Mouse (Mus musculus) brain, embryonic 14.5 days (tissue): ENCODE measurements at regions not wholly inside any gene's neighbourhood (a gene's known extent, or its start where the extent isn't known, plus 50 kb on each side); places are given as distances from the start of the nearest gene placed in this dataset.

ENCODE experiments used
- CTCF ChIP-seq: fragments of 200-500 bp; IDR thresholded peaks from 2 replicates; pipeline ENCODE4 v1.5.1; 2012; ENCODE audit warnings: inconsistent platforms, mild to moderate bottlenecking, moderate library complexity, borderline replicate concordance; ENCODE audit not compliant: insufficient read depth, insufficient read length; ENCODE audit errors: extremely low read depth
- POLR2A ChIP-seq: fragments of 200-500 bp; IDR thresholded peaks from 2 replicates; pipeline ENCODE4 v1.6.1; 2012; ENCODE audit warnings: mild to moderate bottlenecking, inconsistent platforms, borderline replicate concordance; ENCODE audit not compliant: poor library complexity, insufficient read depth, insufficient read length, severe bottlenecking; ENCODE audit errors: extremely low read depth

DNA sequence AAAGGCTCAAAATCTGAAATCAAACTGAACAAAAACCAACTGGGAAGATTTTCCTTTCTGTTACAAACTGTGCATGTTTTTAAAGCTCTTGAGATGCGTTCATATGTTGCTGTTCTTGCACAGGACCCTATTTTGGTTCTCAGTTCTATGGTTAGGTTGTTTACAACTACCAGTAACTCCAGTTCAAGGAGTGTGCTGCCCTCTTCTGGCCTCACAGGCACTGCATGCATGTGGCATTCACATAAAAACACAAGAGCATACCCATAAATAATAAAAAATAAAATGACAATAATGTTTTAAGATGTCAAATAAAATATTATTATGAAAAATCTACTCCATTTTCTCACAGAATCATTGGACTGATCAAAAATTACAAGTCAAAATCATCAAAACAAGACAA is 818.9 kb downstream of the Fat4 start:
- TF ChIP-seq CTCF (peak; percentile 10; the same call in 1 of the 2 replicates), POLR2A (no peak)
